Mouse (Mus musculus) liver, embryonic 13.5 days (tissue): Measurements from ENCODE around the gene Pcgf6. TPM values are rescaled to one million over a fixed set of nuclear protein-coding genes. Genes with fewer than 3 reads are reported as not detected.

ENCODE experiments used
- polyA plus RNA-seq: library from polyadenylated mRNA; unstranded; fragments of >200 nt; fragmentation: Nextera tagmentation; extraction: Ambion mirVana; gene quantifications from 2 replicates; pipeline ENCODE4 v1.2.1, GENCODE M21; 2015

Gene Pcgf6
- polyA plus RNA-seq, 1 experiment from 2014 or later = 11.3 TPM

Other genes starting within 250 kb of the Pcgf6 start
- gene Ina, start 36.2 kb downstream of the Pcgf6 start, polyA plus RNA-seq = 0.58 and 0.71 TPM in 2 replicates
- gene Nt5c2, start 35.8 kb downstream of the Pcgf6 start, polyA plus RNA-seq = 61.0 and 69.1 TPM in 2 replicates
- gene Taf5, start 16.8 kb upstream of the Pcgf6 start, polyA plus RNA-seq = 4.3 TPM in 2 replicates
- gene Usmg5, start 39.7 kb upstream of the Pcgf6 start, polyA plus RNA-seq = 965 and 1,062 TPM in 2 replicates
- 6.5 and 6.8 TPM in 2 replicates for gene Pdcd11, start 39.9 kb upstream of the Pcgf6 start, polyA plus RNA-seq
- 1.6 and 1.9 TPM in 2 replicates for gene Calhm2, start 87.4 kb upstream of the Pcgf6 start, polyA plus RNA-seq
- gene Calhm1, start 93.3 kb upstream of the Pcgf6 start, polyA plus RNA-seq = not detected in 2 replicates
- not detected in 2 replicates for gene Calhm3, start 106.9 kb upstream of the Pcgf6 start, polyA plus RNA-seq
- 1.1 and 1.3 TPM in 2 replicates for gene Neurl1a, start 127.9 kb upstream of the Pcgf6 start, polyA plus RNA-seq